Mouse (Mus musculus): Measurements from ENCODE around the gene Arhgap23. TPM values are rescaled to one million over a fixed set of nuclear protein-coding genes. Genes with fewer than 3 reads are reported as not detected.

Gene Arhgap23
- 63.3 and 93.6 TPM in 2 replicates for polyA plus RNA-seq (2012; rRNA removed)

GRCm38 (mm10) chr11:97415330-97415711 is at the start of gene Arhgap23:
Arhgap23 (plus strand) TSS chr11:97415533.

GRCm38 (mm10) chr11:97499865-97500719 is 84.8 kb downstream of the Arhgap23 start, which contains the start of gene 4933428G20Rik:
4933428G20Rik (minus strand) TSS chr11:97500340.

Other genes starting within 250 kb of the Arhgap23 start
- gene Kpnb1, start 227.7 kb upstream of the Arhgap23 start, polyA plus RNA-seq (2012; rRNA removed): 32.3 and 39.8 TPM in 2 replicates
- gene Npepps, start 134.9 kb upstream of the Arhgap23 start, polyA plus RNA-seq (2012; rRNA removed): 25.6 and 48.4 TPM in 2 replicates
- gene Mrpl45, start 99.8 kb upstream of the Arhgap23 start, polyA plus RNA-seq (2012; rRNA removed): 8.5 and 11.9 TPM in 2 replicates
- 0.46 and 0.54 TPM in 2 replicates for gene Gpr179, start 63.5 kb upstream of the Arhgap23 start, polyA plus RNA-seq (2012; rRNA removed)
- gene Socs7, start 53.0 kb upstream of the Arhgap23 start, polyA plus RNA-seq (2012; rRNA removed): 19.6 and 19.8 TPM in 2 replicates
- gene 4933428G20Rik, start 84.8 kb downstream of the Arhgap23 start, polyA plus RNA-seq (2012; rRNA removed): 0.10 and 0.15 TPM in 2 replicates
- gene Srcin1, start 160.7 kb downstream of the Arhgap23 start, polyA plus RNA-seq (2012; rRNA removed): 10.1 and 13.6 TPM in 2 replicates
- gene Epop, start 214.2 kb downstream of the Arhgap23 start, polyA plus RNA-seq (2012; rRNA removed): 3.7 and 7.0 TPM in 2 replicates
- gene Mllt6, start 247.9 kb downstream of the Arhgap23 start, polyA plus RNA-seq (2012; rRNA removed): 74.9 and 84.5 TPM in 2 replicates